Mouse (Mus musculus) hindbrain, embryonic 11.5 days (tissue): Measurements from ENCODE around the gene Etv4. TPM values are rescaled to one million over a fixed set of nuclear protein-coding genes. Genes with fewer than 3 reads are reported as not detected.

Source experiments
- ATAC-seq: fragments of 200-750 bp; cut with Nextera tagmentation; 2 replicates; pipeline ENCODE4 v1.8.0; 2017; ENCODE audit warnings: mild to moderate bottlenecking, moderate TSS enrichment, moderate library complexity; ENCODE audit not compliant: low FRiP score
- DNase-seq: peaks from one replicate; pipeline ENCODE4 v3.0.0-alpha.2; 2015; ENCODE audit warnings: low spot score
- H3K27ac ChIP-seq: fragments of 300-500 bp; sonication (generic); 2 replicates; pipeline ENCODE4 v1.5.1; 2014; ENCODE audit warnings: mild to moderate bottlenecking, low read depth, low read length
- H3K27me3 ChIP-seq: fragments of 300-500 bp; sonication (generic); 2 replicates; pipeline ENCODE4 v1.6.1; 2014; ENCODE audit warnings: mild to moderate bottlenecking, low read length, moderate library complexity, mixed read lengths; ENCODE audit not compliant: control insufficient read depth, insufficient read depth
- H3K36me3 ChIP-seq: fragments of 300-500 bp; sonication (generic); 2 replicates; pipeline ENCODE4 v1.6.1; 2014; ENCODE audit warnings: mild to moderate bottlenecking, low read length, moderate library complexity, mixed read lengths; ENCODE audit not compliant: control insufficient read depth, insufficient read depth
- H3K4me1 ChIP-seq: fragments of 300-500 bp; sonication (generic); replicated peaks from 2 replicates; pipeline ENCODE4 v1.6.1; 2014; ENCODE audit warnings: low read length, mixed read lengths; ENCODE audit not compliant: control insufficient read depth, insufficient read depth
- H3K4me2 ChIP-seq: fragments of 300-500 bp; sonication (generic); replicated peaks from 2 replicates; pipeline ENCODE4 v1.6.1; 2014; ENCODE audit warnings: mild to moderate bottlenecking, low read depth, low read length
- H3K4me3 ChIP-seq: fragments of 300-500 bp; sonication (generic); 2 replicates; pipeline ENCODE4 v1.5.1; 2014; ENCODE audit warnings: low read depth, low read length
- H3K9ac ChIP-seq: fragments of 300-500 bp; sonication (generic); 2 replicates; pipeline ENCODE4 v1.6.1; 2014; ENCODE audit warnings: low read depth, low read length
- H3K9me3 ChIP-seq: fragments of 300-500 bp; sonication (generic); 2 replicates; pipeline ENCODE4 v1.6.1; 2016; ENCODE audit warnings: low read length; ENCODE audit not compliant: control insufficient read depth
- whole genome bisulfite sequencing: fragments of 180-500 bp; shearing (Covaris S2); extraction: QIAGEN DNeasy Blood & Tissue Kit; methylation state at CpG from one replicate; pipeline ENCODE4 v1.1.7; 2014; 5-methylcytosine and 5-hydroxymethylcytosine counted together
- polyA plus RNA-seq: library from polyadenylated mRNA; unstranded; fragments of >200 nt; fragmentation: Nextera tagmentation; extraction: Ambion mirVana; gene quantifications from 2 replicates; pipeline ENCODE4 v1.2.1, GENCODE M21; 2014

The Etv4 gene
- polyA plus RNA-seq, 1 experiment from 2014 or later, result 4.6 TPM

GRCm38 (mm10) chr11:101725043-101725442 lies 60.1 kb downstream of the Etv4 start:
- ATAC-seq, result no peak
- Histone ChIP-seq H3K27ac (no peak overlapping the region), H3K9ac (no peak overlapping the region), H3K36me3 (no peaks in the 10 kb centered on the region), H3K4me1 (no peaks in the 10 kb centered on the region; the same call in 1 of the 2 replicates), H3K27me3 (no peaks in the 10 kb centered on the region), H3K4me3 (no peak overlapping the region), H3K4me2 (no peak overlapping the region), H3K9me3 (no peaks in the 10 kb centered on the region)
- DNase-seq, result no peak
- 86% methylated on average over 8 of the region's 8 CpGs for WGBS

DNA sequence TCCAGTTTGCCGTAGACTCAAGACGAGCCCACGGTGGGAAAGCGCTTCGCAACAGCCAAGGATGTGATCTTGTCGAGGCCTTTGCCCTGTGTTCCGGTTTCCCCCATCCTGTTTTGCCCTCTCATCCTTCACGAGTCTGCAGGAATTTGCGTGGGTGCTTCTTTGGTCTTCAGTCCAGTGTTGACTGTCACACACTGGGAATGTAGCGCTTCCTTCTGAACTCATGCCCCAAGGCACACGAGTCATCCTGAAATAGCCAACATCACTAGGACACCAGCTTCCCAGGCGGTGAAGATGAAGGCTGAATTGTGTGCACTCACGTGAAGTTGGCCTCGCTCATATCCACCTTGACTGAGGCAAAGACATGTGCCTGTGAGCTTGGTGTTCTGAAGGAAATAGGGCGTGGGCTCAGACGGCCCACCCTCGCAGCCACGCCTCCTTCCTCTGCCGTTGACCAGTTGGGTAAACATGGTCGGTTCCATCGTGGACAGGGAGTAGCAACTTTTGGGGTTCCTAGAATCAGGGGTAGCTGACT lies 65.1 kb downstream of the Etv4 start:
- Histone ChIP-seq H3K27ac (no peak overlapping the region), H3K36me3 (no peaks in the 10 kb centered on the region), H3K9ac (no peak overlapping the region), H3K9me3 (no peaks in the 10 kb centered on the region), H3K4me2 (no peak overlapping the region), H3K27me3 (no peaks in the 10 kb centered on the region), H3K4me3 (no peak overlapping the region), H3K4me1 (no peaks in the 10 kb centered on the region)
- DNase-seq (no peak), ATAC-seq (no peak)
- WGBS, result 83% methylated on average over 21 of the region's 21 CpGs

Other genes with a start within 250 kb of the Etv4 start
- gene Brca1, start 233.4 kb downstream of the Etv4 start, polyA plus RNA-seq, result 19.7 and 20.2 TPM in 2 replicates
- gene Nbr1, start 233.2 kb downstream of the Etv4 start, polyA plus RNA-seq, result 83.0 and 93.1 TPM in 2 replicates
- 3.4 and 3.5 TPM in 2 replicates for gene Tmem106a, start 203.1 kb downstream of the Etv4 start, polyA plus RNA-seq
- gene Gm11634, start 186.1 kb downstream of the Etv4 start, polyA plus RNA-seq, result not detected in 2 replicates
- gene Rdm1, start 158.2 kb downstream of the Etv4 start, polyA plus RNA-seq, result 34.5 and 35.5 TPM in 2 replicates
- 14.1 and 14.2 TPM in 2 replicates for gene Arl4d, start 119.8 kb downstream of the Etv4 start, polyA plus RNA-seq
- gene Dhx8, start 52.5 kb downstream of the Etv4 start, polyA plus RNA-seq, result 37.0 and 39.9 TPM in 2 replicates
- 1.2 and 2.1 TPM in 2 replicates for gene Meox1, start 109.0 kb upstream of the Etv4 start, polyA plus RNA-seq
- 0.11 and 0.31 TPM in 2 replicates for gene Sost, start 181.6 kb upstream of the Etv4 start, polyA plus RNA-seq
- not detected in 2 replicates for gene Cfap97d1, start 198.9 kb upstream of the Etv4 start, polyA plus RNA-seq
- 11.4 and 12.1 TPM in 2 replicates for gene Dusp3, start 201.6 kb upstream of the Etv4 start, polyA plus RNA-seq
- 23.3 and 26.5 TPM in 2 replicates for gene Mpp3, start 243.1 kb upstream of the Etv4 start, polyA plus RNA-seq